Mouse (Mus musculus): Measurements from ENCODE around the gene Cracr2a.

Gene Cracr2a

GRCm38 (mm10) chr6:127565951-127566732, 5.0 kb downstream of the Cracr2a start:
- in situ Hi-C loops (cut with MboI, MseI): no loop called here

- in situ Hi-C loops (cut with MboI, MseI): no loop called here
Observed at GRCm38 (mm10) chr6:127571849-127572550, 10.9 kb downstream of the Cracr2a start.

GRCm38 (mm10) chr6:127573779-127574463, 12.8 kb downstream of the Cracr2a start:
- in situ Hi-C loops (cut with MboI, MseI): no loop called here

- in situ Hi-C loops (cut with MboI, MseI): no loop called here
Observed at GRCm38 (mm10) chr6:127575194-127575593, 14.1 kb downstream of the Cracr2a start.

- in situ Hi-C loops (cut with MboI, MseI): no loop called here
Observed at GRCm38 (mm10) chr6:127577688-127578087, 16.6 kb downstream of the Cracr2a start.

GRCm38 (mm10) chr6:127578316-127578715, 17.2 kb downstream of the Cracr2a start:
- in situ Hi-C loops (cut with MboI, MseI): no loop called here

GRCm38 (mm10) chr6:127578810-127579209, 17.7 kb downstream of the Cracr2a start:
- in situ Hi-C loops (cut with MboI, MseI): no loop called here

- in situ Hi-C loops (cut with MboI, MseI): loop anchor here (10.0 kb wide), 1 partner anchor 1333 kb away; no protein-coding TSS in a partner anchor
Observed at GRCm38 (mm10) chr6:127581915-127582314, 20.8 kb downstream of the Cracr2a start.

- in situ Hi-C loops (cut with MboI, MseI): loop anchor here (10.0 kb wide), 1 partner anchor 1332 kb away; no protein-coding TSS in a partner anchor
Observed at GRCm38 (mm10) chr6:127582391-127583176, 21.4 kb downstream of the Cracr2a start.

- in situ Hi-C loops (cut with MboI, MseI): loop anchor here (5.0 kb wide), 1 partner anchor 49 kb away; no protein-coding TSS in a partner anchor
Observed at GRCm38 (mm10) chr6:127591467-127591866, 30.3 kb downstream of the Cracr2a start.

GRCm38 (mm10) chr6:127593487-127593886, 32.3 kb downstream of the Cracr2a start:
- in situ Hi-C loops (cut with MboI, MseI): loop anchor here (5.0 kb wide), 1 partner anchor 51 kb away; no protein-coding TSS in a partner anchor

GRCm38 (mm10) chr6:127599280-127599679, 38.1 kb downstream of the Cracr2a start:
- in situ Hi-C loops (cut with MboI, MseI): no loop called here

GRCm38 (mm10) chr6:127605067-127606025, 44.2 kb downstream of the Cracr2a start:
- in situ Hi-C loops (cut with MboI, MseI): loop anchor here (10.0 kb wide), 1 partner anchor 1591 kb away; no protein-coding TSS in a partner anchor

- in situ Hi-C loops (cut with MboI, MseI): loop anchor here (10.0 kb wide), 1 partner anchor 1595 kb away; no protein-coding TSS in a partner anchor
Observed at GRCm38 (mm10) chr6:127609673-127610072, 48.5 kb downstream of the Cracr2a start.

GRCm38 (mm10) chr6:127611216-127611615, 50.1 kb downstream of the Cracr2a start:
- in situ Hi-C loops (cut with MboI, MseI): no loop called here

- in situ Hi-C loops (cut with MboI, MseI): no loop called here
Observed at GRCm38 (mm10) chr6:127614083-127614984, 53.2 kb downstream of the Cracr2a start.

- in situ Hi-C loops (cut with MboI, MseI): no loop called here
Observed at GRCm38 (mm10) chr6:127616623-127617022, 55.5 kb downstream of the Cracr2a start.

- in situ Hi-C loops (cut with MboI, MseI): no loop called here
Observed at GRCm38 (mm10) chr6:127617258-127618025, 56.3 kb downstream of the Cracr2a start.
